Mouse (Mus musculus) liver, adult 2 months (tissue): ENCODE measurements at regions not wholly inside any gene's neighbourhood (a gene's known extent, or its start where the extent isn't known, plus 50 kb on each side); places are given as distances from the start of the nearest gene placed in this dataset.

Source experiments
- DNase-seq: peaks from one replicate; pipeline ENCODE4 v3.0.0-alpha.2; 2011; ENCODE audit warnings: low read depth, low spot score; ENCODE audit errors: extremely low read depth
- H3K27ac ChIP-seq: fragments of 200-500 bp; replicated peaks from 2 replicates; pipeline ENCODE4 v1.5.1; 2012; ENCODE audit warnings: low read depth, mild to moderate bottlenecking, control low read depth, inconsistent platforms, low read length; ENCODE audit not compliant: insufficient read depth
- H3K27me3 ChIP-seq: fragments of 200-500 bp; 2 replicates; pipeline ENCODE4 v1.6.1; 2012; ENCODE audit warnings: mild to moderate bottlenecking, moderate library complexity, low read length, inconsistent platforms; ENCODE audit not compliant: control insufficient read depth, insufficient read depth
- H3K36me3 ChIP-seq: fragments of 200-500 bp; 2 replicates; pipeline ENCODE4 v1.6.1; 2012; ENCODE audit warnings: low read length, inconsistent platforms; ENCODE audit not compliant: control insufficient read depth, insufficient read depth
- H3K4me1 ChIP-seq: fragments of 200-500 bp; 2 replicates; pipeline ENCODE4 v1.6.1; 2011; ENCODE audit warnings: low read length; ENCODE audit not compliant: control insufficient read depth, insufficient read depth
- H3K4me3 ChIP-seq: fragments of 200-500 bp; 2 replicates; pipeline ENCODE4 v1.5.1; 2011; ENCODE audit warnings: low read depth, mild to moderate bottlenecking, control low read depth, low read length, moderate library complexity; ENCODE audit not compliant: insufficient read depth
- H3K79me2 ChIP-seq: fragments of 200-500 bp; 2 replicates; pipeline ENCODE4 v1.6.1; 2012; ENCODE audit warnings: inconsistent platforms, mild to moderate bottlenecking, low read length, moderate library complexity; ENCODE audit not compliant: control insufficient read depth, insufficient read depth
- H3K9ac ChIP-seq: fragments of 200-500 bp; 2 replicates; pipeline ENCODE4 v1.6.1; 2012; ENCODE audit warnings: low read depth, mild to moderate bottlenecking, control low read depth, inconsistent platforms, low read length
- CTCF ChIP-seq: fragments of 200-500 bp; IDR thresholded peaks from 2 replicates; pipeline ENCODE4 v1.5.1; 2011; ENCODE audit warnings: low read depth, low read length, control low read depth
- POLR2A ChIP-seq: fragments of 200-500 bp; IDR thresholded peaks from 2 replicates; pipeline ENCODE4 v1.6.1; 2011; ENCODE audit warnings: low read length, control low read depth; ENCODE audit not compliant: insufficient read depth; ENCODE audit errors: extremely low read depth
- WGBS: fragments of 180-500 bp; shearing (Covaris S2); methylation state at CpG from one replicate; pipeline ENCODE4 v1.1.7; 2018; 5-methylcytosine and 5-hydroxymethylcytosine counted together

- Histone ChIP-seq H3K4me1 (no peaks in the 10 kb centered on the region), H3K9ac (no peak overlapping the region), H3K36me3 (no peaks in the 10 kb centered on the region), H3K27ac (no peak overlapping the region), H3K79me2 (no peaks in the 10 kb centered on the region), H3K27me3 (no peaks in the 10 kb centered on the region), H3K4me3 (no peak overlapping the region)
- no peak for DNase-seq
- WGBS, result 90% methylated on average over 1 of the region's 1 CpGs
- TF ChIP-seq CTCF (no peak), POLR2A (no peak)
These were observed 113.5 kb upstream of the Snx19 start for GRCm38 (mm10) chr9:30313360-30313759.

DNA sequence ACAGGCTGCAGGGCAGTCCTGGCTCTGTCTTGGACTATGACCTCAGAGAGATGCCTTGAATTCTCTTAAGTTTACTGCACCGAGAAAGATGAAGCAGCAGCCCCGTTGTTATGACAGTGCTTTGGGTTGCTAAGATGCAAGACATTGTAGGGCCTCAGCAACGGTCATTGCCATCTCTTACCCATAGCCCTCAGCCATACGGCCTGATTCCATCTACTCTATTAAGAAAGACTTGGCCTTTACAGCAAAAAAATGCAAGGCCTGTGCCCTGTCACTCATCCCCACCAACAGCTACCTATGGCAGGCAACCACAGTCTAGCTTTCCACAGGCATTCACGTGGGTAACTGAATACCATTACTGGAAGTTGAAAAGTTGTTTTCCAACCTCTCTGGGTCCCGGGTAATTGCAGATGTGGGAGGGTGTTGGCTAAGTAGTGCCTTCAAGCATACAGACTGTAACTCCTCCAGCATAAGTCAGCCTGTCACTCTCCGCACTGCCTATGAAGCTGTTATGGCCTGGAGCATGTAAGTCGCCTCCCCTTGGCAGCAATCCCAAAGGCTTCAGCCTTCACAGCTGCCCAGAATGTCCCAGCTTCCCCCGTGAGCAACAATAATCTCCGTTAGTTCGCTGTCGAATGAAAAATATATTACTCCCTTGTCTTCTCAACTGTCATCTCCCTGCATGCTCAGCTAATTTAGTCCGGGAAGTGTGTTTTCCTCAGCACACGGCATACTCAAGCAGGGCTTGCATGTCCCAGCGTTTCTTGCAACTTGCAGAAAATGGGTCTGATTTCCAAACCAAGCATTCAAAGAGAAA is 112.3 kb upstream of the Snx19 start:
- no peaks in the 10 kb centered on the region for H3K36me3 ChIP-seq
- WGBS, result 78% methylated on average over 15 of the region's 15 CpGs
- no peak for DNase-seq

DNA sequence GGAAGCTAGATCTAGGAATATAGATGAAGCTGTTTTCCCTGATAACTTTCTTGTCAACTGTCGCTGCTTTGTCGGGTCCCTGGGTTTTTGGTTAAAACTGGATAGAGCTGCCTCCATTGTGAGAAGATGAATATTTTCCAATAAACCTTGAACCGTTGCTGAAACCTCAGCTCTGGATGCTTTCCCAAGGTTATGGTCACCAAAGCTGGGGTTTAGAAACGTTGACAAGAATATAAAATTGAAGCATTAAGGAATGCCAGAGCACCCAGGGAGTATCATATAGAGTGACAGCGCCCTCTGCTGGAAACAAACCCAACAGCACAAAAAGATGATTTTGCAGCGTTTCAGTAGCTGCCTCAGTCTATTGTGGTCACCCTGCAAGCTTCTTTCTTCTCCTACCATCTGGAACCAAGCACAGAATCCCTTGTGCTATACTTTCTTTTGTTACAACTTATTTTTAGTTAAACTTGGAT is 111.7 kb upstream of the Snx19 start:
- DNase-seq, result no peak
- no peaks in the 10 kb centered on the region for H3K27me3 ChIP-seq
- H3K27ac ChIP-seq, result no peak overlapping the region
- H3K79me2 ChIP-seq, result no peaks in the 10 kb centered on the region
- H3K4me3 ChIP-seq, result no peak overlapping the region
- no peak overlapping the region for H3K9ac ChIP-seq
- H3K36me3 ChIP-seq, result no peaks in the 10 kb centered on the region
- H3K4me1 ChIP-seq, result no peaks in the 10 kb centered on the region
- WGBS, result 45% methylated on average over 6 of the region's 6 CpGs
- TF ChIP-seq POLR2A (no peak), CTCF (no peak; the same call in 1 of the 2 replicates)

More for the DNA sequence above, 112.3 kb upstream of the Snx19 start:
- Histone ChIP-seq H3K79me2 (no peaks in the 10 kb centered on the region), H3K27me3 (no peaks in the 10 kb centered on the region), H3K27ac (no peak overlapping the region), H3K9ac (no peak overlapping the region), H3K4me1 (no peaks in the 10 kb centered on the region), H3K4me3 (no peak overlapping the region)
- TF ChIP-seq POLR2A, result no peak
- TF ChIP-seq CTCF, result no peak

DNA sequence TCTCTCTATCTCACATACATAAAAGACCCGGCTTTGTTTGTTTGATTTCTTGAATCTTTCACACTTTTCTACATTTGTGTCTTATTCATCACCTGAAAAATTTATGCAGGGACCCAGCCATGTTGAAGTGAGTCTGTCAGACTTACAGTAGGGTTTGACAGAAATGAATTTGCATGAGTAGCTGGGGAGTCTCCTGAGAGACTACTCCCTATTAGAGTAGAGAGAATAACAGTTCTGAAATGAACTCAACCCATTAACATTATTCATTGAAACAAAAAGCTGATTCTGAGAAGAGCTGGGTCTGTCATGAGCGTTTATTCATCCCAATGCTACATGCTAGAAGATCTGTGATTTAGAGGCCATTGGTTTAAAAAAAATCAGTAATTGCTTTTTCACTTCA is 82.0 kb upstream of the Snx19 start:
- TF ChIP-seq CTCF (no peak), POLR2A (no peak)
- Histone ChIP-seq H3K27me3 (no peaks in the 10 kb centered on the region), H3K27ac (no peak overlapping the region), H3K9ac (no peak overlapping the region), H3K4me3 (no peak overlapping the region), H3K36me3 (no peaks in the 10 kb centered on the region), H3K79me2 (no peaks in the 10 kb centered on the region), H3K4me1 (no peaks in the 10 kb centered on the region)
- no peak for DNase-seq
- 80% methylated on average over 2 of the region's 2 CpGs for WGBS

DNA sequence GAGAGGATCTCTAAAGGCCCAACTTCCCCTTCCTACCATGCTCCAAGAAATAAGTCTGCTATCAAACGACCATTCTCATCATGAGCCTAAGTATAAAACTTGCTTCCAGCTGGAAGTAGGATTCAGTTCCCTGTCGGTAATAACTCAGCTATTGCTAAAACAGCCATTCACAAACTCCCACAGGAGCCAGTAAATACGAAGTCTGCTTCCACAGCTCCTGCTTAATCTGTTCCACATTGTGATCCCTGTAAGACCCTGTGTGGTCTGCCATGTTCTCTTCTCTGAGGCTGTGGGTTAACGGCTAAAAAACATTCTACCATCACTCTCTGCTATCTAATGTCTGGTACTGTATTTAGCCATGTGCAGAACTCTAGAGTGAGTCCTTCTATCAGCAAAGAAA is 72.9 kb upstream of the Snx19 start:
- no peak for DNase-seq
- 73% methylated on average over 4 of the region's 4 CpGs for WGBS

DNA sequence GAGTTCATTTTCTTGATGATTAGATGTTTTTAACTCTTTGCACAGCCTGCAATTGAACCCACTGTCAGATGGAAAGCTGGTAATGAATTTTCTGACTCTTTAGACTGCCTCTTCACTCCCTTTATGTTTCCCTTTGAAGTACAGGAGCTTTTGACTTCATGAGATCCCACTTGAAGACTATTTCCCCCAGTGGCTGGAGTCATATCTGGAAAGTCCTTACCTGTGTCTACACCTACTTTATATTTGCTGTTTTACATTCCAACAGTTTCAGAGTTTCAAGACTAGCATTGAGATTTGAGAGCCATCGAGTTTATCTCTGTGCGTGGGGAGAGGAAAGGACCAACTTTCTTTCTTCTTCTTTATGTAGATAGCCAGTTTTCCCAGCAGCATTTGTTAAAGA is 71.3 kb upstream of the Snx19 start:
- no peak overlapping the region for H3K4me3 ChIP-seq
- H3K27me3 ChIP-seq, result no peaks in the 10 kb centered on the region

More for the DNA sequence above, 72.9 kb upstream of the Snx19 start:
- no peaks in the 10 kb centered on the region for H3K4me1 ChIP-seq
- TF ChIP-seq POLR2A, result no peak
- no peak for TF ChIP-seq CTCF
- H3K9ac ChIP-seq, result no peak overlapping the region
- no peaks in the 10 kb centered on the region for H3K27me3 ChIP-seq
- H3K36me3 ChIP-seq, result no peaks in the 10 kb centered on the region
- H3K27ac ChIP-seq, result no peak overlapping the region
- no peaks in the 10 kb centered on the region for H3K79me2 ChIP-seq
- H3K4me3 ChIP-seq, result no peak overlapping the region

More for the DNA sequence above, 71.3 kb upstream of the Snx19 start:
- 88% methylated on average over 2 of the region's 2 CpGs for WGBS
- Histone ChIP-seq H3K36me3 (no peaks in the 10 kb centered on the region), H3K9ac (no peak overlapping the region), H3K27ac (no peak overlapping the region), H3K79me2 (no peaks in the 10 kb centered on the region), H3K4me1 (no peaks in the 10 kb centered on the region)
- TF ChIP-seq CTCF, result no peak
- TF ChIP-seq POLR2A, result no peak
- DNase-seq, result no peak
